Mouse (Mus musculus): ENCODE measurements at regions not wholly inside any gene's neighbourhood (a gene's known extent, or its start where the extent isn't known, plus 50 kb on each side); places are given as distances from the start of the nearest gene placed in this dataset.

DNA sequence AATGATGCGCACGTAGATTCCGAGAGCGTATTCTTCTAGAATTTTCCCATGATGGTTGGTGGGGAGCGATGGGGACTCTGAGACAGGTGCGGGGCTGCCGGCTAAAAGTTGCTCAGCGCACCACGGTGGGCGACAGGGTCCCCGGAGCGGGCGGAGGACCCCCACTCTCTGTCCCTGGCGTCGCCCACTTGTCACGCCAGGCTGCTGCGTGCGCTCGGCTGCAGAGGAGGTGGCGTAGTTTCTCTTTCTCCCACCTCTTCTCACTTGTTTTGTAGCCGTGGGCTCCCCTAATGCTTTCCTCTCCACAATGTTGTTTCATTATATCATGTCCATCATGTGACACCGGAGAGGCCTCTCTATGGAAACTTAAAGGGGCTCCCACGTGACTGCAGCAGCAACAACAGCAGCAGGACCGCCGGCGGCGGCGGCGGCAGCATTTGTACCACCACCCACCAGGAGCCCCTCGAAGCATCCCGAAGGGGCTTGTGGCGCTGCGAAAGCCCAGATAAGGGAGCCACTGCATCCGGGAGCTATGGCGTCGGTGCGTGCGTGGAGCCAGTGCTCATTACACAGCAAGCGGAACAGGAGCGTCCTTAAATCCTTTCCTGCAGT, 180.3 kb upstream of the Mkln1 start:
- peak; percentile 87 to 90 for DNase-seq

DNA sequence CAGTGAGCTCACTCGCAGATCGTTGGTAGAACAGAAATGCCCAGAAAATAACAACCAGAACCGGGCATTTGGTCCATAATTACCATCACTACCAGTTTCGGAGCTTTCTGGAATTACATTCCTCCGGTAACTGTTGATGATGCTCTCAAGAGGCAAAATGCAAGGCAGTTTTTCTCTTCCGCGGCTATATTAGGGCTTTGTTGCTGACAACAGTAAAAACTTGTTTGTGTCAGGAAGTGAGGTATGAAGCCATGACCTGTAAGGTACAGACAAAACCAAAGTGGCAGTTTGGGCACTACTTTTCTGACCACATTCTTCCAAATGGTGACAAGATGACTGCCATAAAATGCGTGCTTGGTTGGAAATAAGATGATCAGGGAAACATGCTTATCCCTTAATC, 179.7 kb upstream of the Mkln1 start:
- peak in 1 of 2 experiments; percentile 65 for DNase-seq

DNA sequence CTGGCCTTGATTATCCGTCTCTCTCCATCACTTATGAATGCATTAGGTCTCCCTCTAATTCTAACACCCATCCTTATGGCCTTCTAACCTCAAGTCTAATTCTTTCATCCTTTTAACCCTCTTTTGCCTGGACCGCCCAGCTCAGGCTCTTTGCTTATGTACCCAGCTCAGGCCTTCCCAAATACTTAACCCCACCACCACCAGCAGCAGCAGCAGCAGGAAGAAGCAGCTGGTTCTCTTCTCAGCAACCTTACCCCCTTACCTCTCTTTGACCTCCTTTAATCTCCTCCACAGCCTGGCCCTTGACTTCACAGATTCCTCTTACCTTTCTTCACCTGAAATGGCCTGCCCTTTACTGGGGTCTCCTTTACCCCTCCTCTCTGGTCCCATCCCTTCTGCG, 178.8 kb upstream of the Mkln1 start:
- DNase-seq: no peak

DNA sequence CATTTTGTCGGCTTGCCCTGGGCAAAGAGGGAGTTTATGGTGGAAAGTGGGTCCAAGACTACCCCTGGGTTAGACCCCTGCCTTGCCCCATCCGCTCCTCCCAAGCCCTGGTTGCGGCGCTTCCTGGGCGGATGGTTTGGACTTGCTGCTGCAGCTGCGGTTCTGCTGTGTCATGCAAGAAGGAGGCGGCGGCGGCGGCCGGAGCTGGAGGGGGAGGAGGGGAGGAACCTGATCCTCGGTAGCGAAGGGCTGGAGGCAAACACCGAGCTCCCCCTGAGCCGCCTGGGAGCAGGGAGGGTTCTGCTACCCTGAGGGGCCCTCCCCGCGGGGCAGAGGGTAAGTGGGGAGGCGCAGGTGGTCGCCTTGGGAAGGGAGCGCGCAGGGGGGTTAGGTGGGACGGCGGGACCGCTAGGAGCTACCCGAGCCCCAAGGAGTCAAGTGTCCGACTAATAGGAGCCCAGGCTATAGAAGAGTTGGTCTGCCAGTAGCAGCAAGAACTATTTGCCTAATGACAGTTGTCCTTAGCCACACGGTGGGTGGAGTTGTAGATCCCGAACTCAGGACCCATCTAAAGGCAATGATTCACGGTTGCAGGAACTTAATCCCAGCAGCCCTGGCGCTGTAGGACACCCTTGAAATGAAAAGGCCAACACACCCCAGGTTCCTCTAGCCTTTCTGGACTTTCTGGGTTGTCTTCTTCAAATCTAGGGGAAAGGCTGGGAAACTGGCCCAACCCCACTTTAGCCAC, 178.2 kb upstream of the Mkln1 start:
- peak; percentile 88 to 92 for DNase-seq

DNA sequence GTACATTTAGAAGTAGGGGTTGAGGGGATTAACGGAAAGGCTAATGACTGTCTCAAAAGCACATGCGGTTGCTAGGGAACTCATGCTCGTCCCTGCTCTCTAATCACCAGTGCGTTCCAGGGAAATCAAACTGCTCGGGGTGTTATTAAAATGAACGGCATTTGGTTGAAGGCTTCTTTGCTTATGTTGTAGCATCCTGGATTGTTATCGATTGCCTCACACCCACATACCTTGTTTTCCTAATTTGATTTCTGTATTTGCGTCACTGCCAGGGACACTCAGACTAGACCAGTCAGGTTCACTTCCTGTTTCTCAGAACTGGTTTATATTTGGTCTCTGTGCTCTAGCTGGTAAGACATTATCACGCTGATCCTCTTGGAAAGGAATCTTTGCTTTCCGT, 177.0 kb upstream of the Mkln1 start:
- DNase-seq: peak; percentile 69 to 74

DNA sequence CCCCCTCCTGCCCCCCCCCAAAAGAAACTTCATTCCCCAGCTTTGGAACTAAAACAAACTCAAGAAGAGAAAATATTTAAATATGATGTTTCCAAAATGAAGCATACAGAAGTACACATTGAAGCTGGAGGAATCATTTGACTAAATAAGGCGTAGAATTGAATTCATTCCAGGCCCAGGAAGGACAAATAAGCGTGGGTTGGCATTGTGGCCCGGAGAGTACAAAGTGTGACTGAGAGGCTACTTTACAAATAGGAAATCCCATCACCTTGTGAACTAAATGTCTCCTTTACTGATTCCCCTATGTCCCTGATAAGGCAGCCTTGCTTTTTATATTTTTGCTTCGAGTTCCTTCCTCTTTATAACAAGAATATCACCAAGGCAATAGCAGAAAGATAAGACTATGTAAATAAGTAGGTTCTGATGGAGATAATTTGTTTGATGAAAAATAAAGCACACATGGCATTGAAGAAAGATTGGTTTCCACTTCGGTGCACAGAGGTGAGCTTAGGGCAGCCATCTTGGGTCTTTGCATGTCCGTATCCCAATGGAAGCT, 176.4 kb upstream of the Mkln1 start:
- peak in 1 of 2 experiments; percentile 54 for DNase-seq

DNA sequence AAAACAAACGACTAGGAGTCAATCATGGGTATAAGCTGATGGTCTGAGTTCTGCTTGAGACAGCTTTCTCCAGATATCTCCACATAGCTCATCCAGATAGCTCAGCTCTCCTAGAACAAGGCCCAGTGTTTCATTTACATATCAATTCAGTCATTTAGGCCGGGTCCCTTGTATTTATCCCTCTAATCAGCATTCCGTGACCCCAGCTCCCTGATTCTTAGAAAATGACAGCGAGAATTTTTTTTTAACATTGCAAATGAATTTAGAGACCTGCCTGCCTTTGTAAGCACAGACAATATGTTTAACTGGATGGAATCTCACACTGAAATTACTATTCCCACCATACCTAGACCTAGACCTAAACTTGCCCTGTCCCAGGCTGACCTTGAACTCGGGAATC, 171.1 kb upstream of the Mkln1 start:
- no peak for DNase-seq

DNA sequence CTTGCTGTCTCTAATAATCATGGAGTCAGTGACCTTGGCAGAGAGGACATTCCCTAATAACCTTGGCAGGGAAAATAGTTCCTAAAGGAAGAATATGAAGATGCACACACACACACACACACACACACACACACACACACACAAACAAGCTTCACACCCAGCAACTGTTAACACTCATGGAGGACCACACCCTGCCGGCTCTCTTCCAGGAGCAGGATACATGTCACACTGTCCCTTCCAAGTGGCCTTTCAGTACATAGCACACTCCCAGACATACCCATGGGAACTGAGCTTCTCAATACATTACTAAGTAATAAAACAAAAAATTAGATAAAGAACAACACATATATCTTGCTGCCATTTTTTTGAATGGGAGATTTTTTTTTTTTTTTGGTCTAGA, 170.5 kb upstream of the Mkln1 start:
- DNase-seq: peak in 1 of 2 experiments; percentile 31

DNA sequence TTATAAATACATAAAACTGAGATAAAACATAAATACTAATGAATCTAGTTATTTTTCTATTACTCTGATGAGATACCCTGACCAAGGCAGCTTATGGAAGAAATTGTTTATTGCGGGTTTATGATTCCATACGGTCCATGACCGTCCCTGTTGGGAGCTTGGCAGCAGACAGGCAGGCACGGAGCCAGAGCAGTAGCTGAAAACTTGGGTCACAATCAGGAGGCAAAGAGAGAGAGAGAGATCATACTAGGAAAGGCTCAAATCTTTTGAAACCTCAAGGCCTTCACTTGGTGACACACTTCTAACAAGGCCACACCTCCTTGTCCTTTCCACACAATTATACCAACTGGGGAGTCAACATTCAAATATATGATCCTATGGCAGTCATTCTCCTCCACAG, 166.7 kb upstream of the Mkln1 start:
- peak; percentile 13 to 35 for DNase-seq

DNA sequence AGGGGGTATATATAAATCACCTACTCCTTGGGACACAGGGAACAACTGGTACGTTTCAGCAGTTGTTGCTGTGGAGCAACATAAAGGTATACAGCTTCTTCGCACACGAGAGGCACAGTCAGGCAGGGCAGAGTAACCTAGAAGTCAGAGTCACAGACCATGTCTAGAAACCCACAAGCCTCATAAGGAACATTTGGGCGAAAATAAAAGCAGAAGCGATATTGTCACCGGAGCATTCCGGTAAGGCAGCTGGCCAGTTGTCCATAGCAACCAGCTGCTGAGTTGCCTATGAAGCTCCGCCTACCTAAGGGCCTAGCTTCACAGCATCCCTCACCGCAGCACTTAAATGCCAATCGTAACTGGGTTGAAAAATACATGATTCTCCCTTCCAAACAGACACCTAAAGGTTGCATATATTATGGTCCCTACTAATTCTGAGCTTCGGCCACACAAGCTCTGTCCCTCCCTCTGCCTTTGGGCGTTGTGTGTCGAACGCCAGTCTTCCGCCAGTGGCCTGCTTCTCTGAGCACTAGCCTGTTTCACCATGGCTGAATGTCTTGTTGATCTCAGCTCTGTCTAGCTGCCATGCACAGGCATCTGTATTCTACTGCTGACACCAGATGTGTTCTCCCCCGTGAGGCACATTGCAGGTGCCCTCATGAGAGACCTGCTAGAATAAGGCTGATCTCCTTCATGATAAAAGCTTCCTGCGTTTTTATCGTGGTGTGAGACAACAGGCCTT, 165.1 kb upstream of the Mkln1 start:
- DNase-seq: peak; percentile 29 to 50

DNA sequence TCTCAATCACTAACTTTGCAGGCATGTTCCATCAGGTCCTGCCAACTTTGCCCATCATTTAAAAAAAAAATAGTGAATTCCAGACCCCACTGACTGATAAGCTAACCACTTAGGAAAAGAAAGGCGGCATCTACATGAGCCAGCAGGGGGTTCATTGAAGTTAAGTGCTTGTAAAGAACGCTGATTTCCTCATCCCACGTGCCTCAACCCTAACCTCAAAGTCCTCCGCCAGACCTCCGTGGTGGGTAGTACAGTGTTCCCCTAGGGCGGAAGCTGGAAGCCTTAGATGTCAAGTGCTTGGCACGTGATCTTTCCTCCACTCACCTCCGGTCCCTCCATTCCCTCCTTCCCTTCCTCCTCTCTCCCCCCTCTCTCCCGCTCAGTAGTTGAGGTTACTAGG, 158.5 kb upstream of the Mkln1 start:
- no peak for DNase-seq

DNA sequence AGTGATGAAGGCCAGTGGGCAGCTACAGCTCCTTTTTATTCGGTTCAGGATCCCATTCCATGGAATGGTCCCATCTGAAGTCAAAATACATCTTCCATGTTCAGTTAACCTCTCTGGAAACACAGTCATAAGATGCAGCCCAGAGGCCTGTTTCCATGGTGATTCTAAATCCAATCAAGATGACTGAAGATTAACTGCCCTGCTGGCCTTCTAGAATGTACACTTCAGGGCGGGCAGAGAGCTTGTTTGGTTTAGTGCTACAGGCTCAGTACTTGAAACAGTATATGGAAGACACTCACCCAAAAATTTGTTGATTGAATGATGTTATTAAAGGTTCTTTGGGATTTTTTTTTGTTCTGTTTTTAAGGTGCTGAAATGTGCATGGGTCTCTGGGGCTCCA, 148.0 kb upstream of the Mkln1 start:
- DNase-seq: no peak

DNA sequence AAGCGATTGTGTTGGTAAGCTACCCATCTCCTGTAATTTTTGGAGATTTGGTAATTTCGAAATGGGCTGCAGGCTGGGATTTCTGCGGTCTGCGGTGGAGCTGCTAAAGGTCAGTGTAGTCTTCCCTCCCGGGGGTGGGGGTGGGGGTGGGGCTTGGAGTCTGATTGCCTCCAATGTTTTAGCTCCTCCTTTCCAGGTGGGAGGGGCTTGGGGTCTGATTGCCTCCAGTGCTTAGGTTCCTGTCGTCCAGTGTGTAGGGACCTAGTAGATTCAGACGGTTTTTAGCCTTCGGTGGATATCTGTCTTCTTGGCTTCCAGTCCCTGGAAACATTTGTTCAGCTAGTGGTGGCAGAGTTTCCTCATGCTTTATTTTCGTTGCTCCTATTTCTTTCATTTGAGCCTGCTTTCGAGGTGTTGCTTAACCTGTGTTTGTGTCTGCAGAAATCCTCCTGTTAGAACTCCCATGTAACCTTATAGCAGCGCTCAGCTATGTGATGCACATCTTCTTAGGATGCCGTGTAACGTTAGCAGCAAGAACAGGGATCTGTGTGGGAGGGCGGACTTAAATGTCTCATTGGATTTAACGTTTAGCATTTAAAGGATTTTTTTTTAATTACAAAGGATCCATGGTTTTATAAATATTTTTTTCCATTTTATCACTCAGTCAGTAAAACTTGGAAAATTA, 145.1 kb upstream of the Mkln1 start:
- DNase-seq: peak; percentile 68 to 74

DNA sequence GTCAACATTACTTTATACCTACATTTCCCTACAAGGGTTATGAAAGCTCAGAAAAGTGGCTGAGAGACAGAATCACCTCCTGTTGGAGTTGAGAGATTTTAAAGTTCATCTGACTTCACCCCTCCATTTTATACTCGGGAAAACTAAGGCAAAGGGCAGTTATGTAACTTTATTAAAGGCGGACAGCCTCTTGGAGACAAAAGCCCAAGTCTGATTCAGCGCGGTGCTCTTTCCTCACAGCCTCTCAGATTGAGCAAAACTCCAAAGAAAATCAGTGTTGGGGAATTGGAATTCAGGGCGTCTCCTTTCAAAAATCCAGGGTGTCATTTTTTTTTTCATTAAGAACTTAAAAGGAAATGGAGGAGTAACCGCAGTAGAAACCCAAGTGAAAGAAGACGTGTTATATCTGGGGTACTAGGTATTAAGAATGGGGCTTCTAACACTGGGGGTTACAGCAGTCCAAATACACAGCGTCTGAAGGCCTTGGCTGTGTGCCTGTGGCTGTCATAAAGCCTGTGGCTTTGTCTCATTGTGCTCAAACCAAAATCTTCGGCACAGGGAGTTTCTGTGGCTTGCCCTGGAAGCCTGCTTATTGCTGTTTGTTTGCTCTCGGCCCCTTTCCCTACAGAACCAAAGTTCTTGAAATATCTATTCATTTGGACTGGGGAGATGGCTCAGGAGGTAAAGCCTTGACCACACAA, 137.7 kb upstream of the Mkln1 start:
- DNase-seq: peak; percentile 42 to 62

DNA sequence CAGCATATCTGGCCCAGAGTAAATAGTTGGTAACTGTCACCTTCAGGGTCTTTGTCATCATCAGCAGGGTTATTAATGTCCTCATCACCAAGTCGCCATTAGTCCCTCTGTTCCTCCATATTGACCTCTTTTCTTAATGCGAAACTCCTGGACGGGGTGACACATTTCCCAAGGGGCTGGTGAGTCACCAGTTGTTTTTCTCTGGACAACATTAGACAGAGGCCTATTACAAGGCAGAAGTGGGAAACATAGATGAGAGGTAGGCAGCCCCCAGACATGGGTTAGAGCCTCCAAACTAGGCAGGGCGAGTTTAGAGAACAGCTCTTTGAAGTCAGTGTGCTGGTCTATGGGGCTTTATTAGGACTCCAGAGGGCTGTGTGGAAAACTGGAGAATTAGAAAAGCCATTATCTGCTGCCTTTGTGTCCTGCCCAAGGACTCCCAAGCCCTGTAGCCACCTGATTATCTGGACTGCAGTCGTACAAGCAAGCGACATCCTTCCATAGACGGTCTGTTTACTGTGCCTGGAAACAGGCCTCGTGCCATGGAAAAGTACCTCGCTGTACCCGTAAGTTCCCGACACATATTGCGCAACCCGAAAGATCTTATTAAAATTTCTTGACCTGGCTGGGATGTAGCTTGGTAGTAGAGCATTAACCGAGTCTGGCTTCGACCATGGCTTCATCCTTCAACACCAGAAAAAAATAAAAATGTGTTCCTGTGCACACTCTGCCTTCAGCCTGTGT, 136.6 kb upstream of the Mkln1 start:
- peak; percentile 83 for DNase-seq

DNA sequence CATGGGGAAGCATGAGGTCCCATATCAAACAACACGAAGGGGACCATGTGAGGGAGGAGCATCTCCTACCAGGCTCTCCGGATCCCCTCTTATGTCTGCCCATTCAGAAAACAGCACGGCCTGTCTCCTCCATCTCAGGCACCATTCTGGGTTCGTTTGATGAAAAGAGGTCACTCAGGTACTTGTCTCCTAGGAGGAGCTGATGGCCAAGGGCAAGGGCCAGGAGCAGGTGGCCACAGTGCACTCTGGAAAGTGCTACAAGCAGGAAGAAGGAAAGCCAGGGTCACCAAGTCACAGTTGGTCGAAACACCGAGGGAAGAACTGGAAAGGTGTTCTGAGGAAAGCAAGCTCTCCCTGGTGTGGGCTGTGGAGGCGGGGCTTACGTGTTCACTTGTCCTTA, 135.9 kb upstream of the Mkln1 start:
- DNase-seq: no peak

DNA sequence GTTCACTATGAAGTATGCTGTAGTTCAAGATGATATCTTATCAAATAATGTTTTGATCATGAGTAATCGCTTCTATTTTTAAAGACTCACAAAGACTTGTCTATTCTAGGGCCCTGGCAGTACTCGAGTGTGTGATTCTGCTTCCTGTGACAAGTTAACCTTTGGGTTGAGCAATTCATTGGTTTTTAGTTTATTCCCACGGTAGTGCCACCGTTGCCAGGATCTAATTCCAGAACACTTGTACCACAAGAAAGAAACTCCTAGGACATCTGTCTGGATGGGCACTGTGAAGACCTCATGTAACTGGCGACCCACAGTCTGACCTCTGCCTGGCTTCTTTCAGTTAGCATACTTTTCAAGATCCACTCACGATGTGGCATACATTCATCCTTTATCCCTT, 134.7 kb upstream of the Mkln1 start:
- peak in 1 of 2 experiments; percentile 22 for DNase-seq

DNA sequence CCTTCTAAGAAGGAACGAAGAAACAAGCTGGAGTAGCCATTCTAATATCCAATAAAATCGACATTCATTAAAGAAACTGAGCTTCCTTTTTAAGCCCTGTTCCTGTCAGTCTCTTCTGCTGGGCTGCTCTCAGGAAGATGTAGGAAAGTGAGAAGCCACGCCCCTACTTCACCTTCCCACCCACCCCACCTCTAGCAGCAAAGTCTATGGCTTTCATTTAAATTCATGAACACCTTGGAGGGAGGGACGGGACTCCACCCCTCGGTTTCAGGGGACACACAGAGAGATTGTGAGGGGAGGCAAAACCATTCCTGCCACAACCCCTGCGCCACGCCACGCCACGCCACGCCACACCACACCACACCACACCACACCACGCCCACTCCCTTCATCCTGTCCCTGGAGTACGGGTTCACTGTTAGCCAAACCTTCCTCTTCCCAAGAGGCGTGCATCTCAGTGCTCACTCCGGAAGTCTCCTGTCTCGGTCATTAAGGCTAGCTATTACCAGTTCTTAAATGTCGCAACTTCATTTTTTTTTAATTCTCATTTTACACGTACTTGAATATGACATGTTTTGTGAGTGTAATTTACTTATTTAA, 132.0 kb upstream of the Mkln1 start:
- no peak for DNase-seq

DNA sequence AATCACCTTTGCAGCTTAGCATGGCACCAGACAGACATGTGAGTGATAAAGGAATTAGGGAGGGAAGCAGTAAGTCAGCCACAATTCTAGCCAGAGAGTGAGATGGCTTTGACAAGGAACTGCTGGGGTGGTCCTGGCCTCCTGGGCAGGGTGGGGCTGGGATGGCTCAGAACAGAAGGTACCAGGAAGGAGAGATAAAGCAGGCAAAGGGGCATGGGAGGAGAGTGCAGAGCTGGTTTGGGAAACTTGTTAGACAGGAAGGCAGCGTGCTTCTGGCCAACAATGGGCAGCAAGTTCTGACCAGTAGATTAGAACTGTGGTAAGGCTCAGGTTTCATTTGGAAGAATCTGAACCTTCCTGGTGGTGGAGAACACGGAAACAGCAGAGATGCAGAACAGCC, 130.5 kb upstream of the Mkln1 start:
- DNase-seq: no peak

DNA sequence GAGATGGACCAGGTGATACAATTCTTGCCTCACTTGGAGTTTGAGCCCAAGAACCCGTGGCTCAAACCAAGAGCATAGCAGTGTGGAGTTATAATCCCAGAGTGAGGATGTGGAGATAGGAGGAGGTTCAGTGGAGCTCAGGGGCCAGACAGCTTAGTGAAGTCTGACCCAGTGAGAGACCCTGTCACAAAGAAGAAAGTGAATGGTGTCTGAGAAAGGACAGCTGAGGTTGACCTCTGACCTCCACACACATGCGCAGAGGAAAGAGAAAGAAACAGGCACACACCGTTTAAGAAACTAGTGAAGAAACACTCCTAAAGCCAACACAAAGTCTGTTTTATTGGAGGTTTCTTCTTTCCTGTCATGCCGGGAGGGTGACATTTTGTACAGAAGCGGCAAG, 124.7 kb upstream of the Mkln1 start:
- no peak for DNase-seq

DNA sequence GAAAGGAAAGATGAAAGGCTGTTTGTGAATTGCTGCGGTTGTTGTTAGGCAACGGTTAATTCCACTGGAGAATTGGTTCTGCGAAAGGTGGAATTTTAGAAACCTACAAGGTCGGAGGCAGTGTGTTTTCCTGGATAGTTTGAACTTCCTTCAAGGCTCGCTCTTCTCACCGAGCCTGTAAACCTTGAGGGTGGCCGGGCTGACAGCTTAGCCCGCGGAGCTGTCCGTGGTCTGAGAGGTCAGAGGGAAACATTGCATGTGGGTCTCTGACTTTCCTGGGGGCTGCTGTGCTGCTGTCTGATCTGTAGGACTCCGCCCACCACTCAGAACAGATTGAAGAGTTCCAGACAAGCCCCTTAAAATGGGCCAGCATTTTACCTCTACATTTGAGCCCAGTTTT, 124.3 kb upstream of the Mkln1 start:
- DNase-seq: no peak

Data from heart, adult 18-20 months (tissue).